Mouse (Mus musculus): ENCODE measurements around the gene Gpr155.

Gene Gpr155

GRCm38 (mm10) chr2:73385641-73386355 is 574 bp downstream of the Gpr155 start:
- no peak for DNase-seq

GRCm38 (mm10) chr2:73385172-73385571 is 1.2 kb downstream of the Gpr155 start:
- no peak for DNase-seq

GRCm38 (mm10) chr2:73380298-73380975 is 5.9 kb downstream of the Gpr155 start:
- DNase-seq = no peak

- DNase-seq = no peak
Observed at GRCm38 (mm10) chr2:73379656-73380055, 6.7 kb downstream of the Gpr155 start.

GRCm38 (mm10) chr2:73378326-73378725 is 8.0 kb downstream of the Gpr155 start:
- no peak for DNase-seq

- DNase-seq = no peak
Observed at GRCm38 (mm10) chr2:73371530-73372335, 14.6 kb downstream of the Gpr155 start.

- DNase-seq = no peak
Observed at GRCm38 (mm10) chr2:73363448-73363847, 22.9 kb downstream of the Gpr155 start.

GRCm38 (mm10) chr2:73360536-73360935 is 25.8 kb downstream of the Gpr155 start:
- DNase-seq = no peak

GRCm38 (mm10) chr2:73359941-73360340 is 26.4 kb downstream of the Gpr155 start:
- no peak for DNase-seq

- DNase-seq = no peak
Observed at GRCm38 (mm10) chr2:73357004-73357403, 29.4 kb downstream of the Gpr155 start.

- DNase-seq = peak; percentile 77
Observed at GRCm38 (mm10) chr2:73351927-73352374, 34.4 kb downstream of the Gpr155 start.

GRCm38 (mm10) chr2:73351496-73351895 is 34.9 kb downstream of the Gpr155 start:
- DNase-seq = peak; percentile 65

GRCm38 (mm10) chr2:73348221-73348620 is 38.2 kb downstream of the Gpr155 start:
- no peak for DNase-seq

- no peak for DNase-seq
Observed at GRCm38 (mm10) chr2:73347766-73348165, 38.6 kb downstream of the Gpr155 start.

- DNase-seq = no peak
Observed at GRCm38 (mm10) chr2:73347136-73347535, 39.2 kb downstream of the Gpr155 start.

- peak; percentile 88 for DNase-seq
Observed at GRCm38 (mm10) chr2:73346345-73347086, 39.9 kb downstream of the Gpr155 start.

GRCm38 (mm10) chr2:73345204-73345603 is 41.2 kb downstream of the Gpr155 start:
- peak; percentile 70 for DNase-seq

- DNase-seq = no peak
Observed at GRCm38 (mm10) chr2:73343701-73344100, 42.7 kb downstream of the Gpr155 start.

GRCm38 (mm10) chr2:73338415-73338814 is 48.0 kb downstream of the Gpr155 start:
- DNase-seq = no peak

GRCm38 (mm10) chr2:73335949-73336348 is 50.4 kb downstream of the Gpr155 start:
- no peak for DNase-seq

- no peak for DNase-seq
Observed at GRCm38 (mm10) chr2:73325871-73326270, 60.5 kb downstream of the Gpr155 start.

GRCm38 (mm10) chr2:73322991-73323390 is 63.4 kb downstream of the Gpr155 start:
- DNase-seq = no peak

- no peak for DNase-seq
Observed at GRCm38 (mm10) chr2:73319218-73319617, 67.2 kb downstream of the Gpr155 start.
